Mouse (Mus musculus) hindbrain, embryonic 12.5 days (tissue): Measurements from ENCODE around the gene Ripk4. TPM values are rescaled to one million over a fixed set of nuclear protein-coding genes. Genes with fewer than 3 reads are reported as not detected.

Experiments
- ATAC-seq: fragments of 200-750 bp; cut with Nextera tagmentation; 2 replicates; pipeline ENCODE4 v1.8.0; 2017; ENCODE audit warnings: moderate TSS enrichment; ENCODE audit not compliant: low FRiP score
- H3K27ac ChIP-seq: fragments of 300-500 bp; sonication (generic); 2 replicates; pipeline ENCODE4 v1.5.1; 2016; ENCODE audit warnings: mild to moderate bottlenecking
- H3K27me3 ChIP-seq: fragments of 300-500 bp; sonication (generic); 2 replicates; pipeline ENCODE4 v1.6.1; 2016; ENCODE audit warnings: mild to moderate bottlenecking
- H3K36me3 ChIP-seq: fragments of 300-500 bp; sonication (generic); 2 replicates; pipeline ENCODE4 v1.6.1; 2016; ENCODE audit warnings: mild to moderate bottlenecking
- H3K4me1 ChIP-seq: fragments of 300-500 bp; sonication (generic); 2 replicates; pipeline ENCODE4 v1.6.1; 2016
- H3K4me2 ChIP-seq: fragments of 300-500 bp; sonication (generic); replicated peaks from 2 replicates; pipeline ENCODE4 v1.6.1; 2016; ENCODE audit warnings: mild to moderate bottlenecking
- H3K4me3 ChIP-seq: fragments of 300-500 bp; sonication (generic); 2 replicates; pipeline ENCODE4 v1.5.1; 2016; ENCODE audit warnings: mild to moderate bottlenecking
- H3K9ac ChIP-seq: fragments of 300-500 bp; sonication (generic); 2 replicates; pipeline ENCODE4 v1.6.1; 2016; ENCODE audit warnings: mild to moderate bottlenecking, moderate library complexity
- H3K9me3 ChIP-seq: fragments of 300-500 bp; sonication (generic); replicated peaks from 2 replicates; pipeline ENCODE4 v1.6.1; 2016; ENCODE audit warnings: mild to moderate bottlenecking
- WGBS: fragments of 180-500 bp; shearing (Covaris S2); methylation state at CpG from one replicate; pipeline ENCODE4 v1.1.7; 2016; 5-methylcytosine and 5-hydroxymethylcytosine counted together
- polyA plus RNA-seq: library from polyadenylated mRNA; unstranded; fragments of >200 nt; fragmentation: Nextera tagmentation; extraction: Ambion mirVana; gene quantifications from 2 replicates; pipeline ENCODE4 v1.2.1, GENCODE M21; 2016

Gene Ripk4
- polyA plus RNA-seq, 1 experiment from 2014 or later, result 2.8 TPM

DNA sequence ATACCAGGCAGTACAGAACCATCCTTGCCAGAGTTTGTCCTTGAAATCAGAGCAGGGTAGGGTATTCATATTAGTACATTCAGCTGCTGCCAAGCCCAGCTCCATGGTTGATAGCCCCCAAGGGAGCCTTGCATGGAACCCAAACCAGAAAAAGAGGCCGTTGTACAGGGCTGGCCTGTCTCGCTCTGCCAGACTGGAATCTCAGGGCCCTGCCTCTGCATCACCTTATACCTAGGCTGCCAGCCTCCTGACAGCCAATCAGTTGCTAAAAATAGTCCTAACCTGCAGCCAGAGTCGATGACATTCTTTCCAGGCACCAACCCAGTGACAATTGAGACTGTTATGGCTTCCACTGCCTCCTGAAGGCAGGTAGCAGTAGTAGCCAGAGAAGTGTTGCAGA is 37.2 kb downstream of the Ripk4 start:
- H3K36me3 ChIP-seq, result no peaks in the 10 kb centered on the region
- 69% methylated on average over 3 of the region's 3 CpGs for WGBS
- H3K4me1 ChIP-seq, result no peaks in the 10 kb centered on the region
- no peak overlapping the region for H3K4me2 ChIP-seq
- no peak overlapping the region for H3K4me3 ChIP-seq
- no peaks in the 10 kb centered on the region for H3K9me3 ChIP-seq
- ATAC-seq, result no peak
- no peak overlapping the region for H3K27ac ChIP-seq
- H3K27me3 ChIP-seq, result no peaks in the 10 kb centered on the region
- no peak overlapping the region for H3K9ac ChIP-seq

DNA sequence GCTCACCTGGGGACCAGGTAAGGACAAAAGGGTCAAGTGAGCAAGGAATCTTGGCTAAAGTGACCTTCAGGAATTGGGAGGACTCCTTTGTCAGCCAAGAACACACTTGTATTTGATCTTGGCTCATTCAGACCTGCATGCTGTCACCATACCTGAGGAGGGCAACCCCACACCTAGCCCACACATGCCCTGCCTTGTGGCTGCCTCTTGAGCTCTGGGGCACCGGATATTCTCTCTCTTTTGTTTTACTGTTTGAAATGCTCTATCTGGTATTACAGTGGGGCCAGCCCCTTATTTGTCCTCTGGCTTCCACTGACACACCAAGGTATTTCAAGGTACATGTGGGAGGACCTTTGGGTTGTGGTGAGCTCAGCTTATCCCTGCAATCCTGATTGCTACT is 43.5 kb downstream of the Ripk4 start:
- Histone ChIP-seq H3K4me3 (no peak overlapping the region), H3K4me2 (no peak overlapping the region), H3K4me1 (no peaks in the 10 kb centered on the region), H3K9ac (no peak overlapping the region), H3K9me3 (no peaks in the 10 kb centered on the region), H3K27ac (no peak overlapping the region), H3K27me3 (no peaks in the 10 kb centered on the region), H3K36me3 (no peaks in the 10 kb centered on the region)
- 92% methylated on average over 1 of the region's 1 CpGs for WGBS
- ATAC-seq, result no peak

- no peak overlapping the region for H3K4me2 ChIP-seq
- ATAC-seq, result no peak
- no peaks in the 10 kb centered on the region for H3K4me1 ChIP-seq
- no peak overlapping the region for H3K9ac ChIP-seq
- no peak overlapping the region for H3K27ac ChIP-seq
- no peaks in the 10 kb centered on the region for H3K9me3 ChIP-seq
- H3K27me3 ChIP-seq, result no peaks in the 10 kb centered on the region
- no peaks in the 10 kb centered on the region for H3K36me3 ChIP-seq
- H3K4me3 ChIP-seq, result no peak overlapping the region
Measured at GRCm38 (mm10) chr16:97719392-97719983, 44.1 kb downstream of the Ripk4 start.

DNA sequence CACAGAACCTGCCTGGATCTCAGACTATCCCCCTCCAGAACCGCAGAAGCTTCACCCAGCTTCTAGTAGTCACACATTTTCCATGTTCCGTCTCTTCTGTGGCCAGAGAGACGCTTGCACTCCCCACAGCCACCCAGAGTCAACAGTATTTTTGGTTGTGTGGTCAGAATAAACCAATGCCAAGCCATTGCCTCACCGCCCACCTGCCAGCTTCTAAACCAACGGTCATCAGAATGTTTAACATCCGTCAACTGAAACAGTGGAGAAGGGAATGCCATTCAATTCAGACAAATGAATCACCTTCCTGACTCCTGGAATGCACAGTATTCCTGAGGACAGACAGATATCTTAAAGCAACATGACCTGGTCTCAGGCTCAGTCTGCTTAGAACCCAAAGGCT is 47.0 kb downstream of the Ripk4 start:
- Histone ChIP-seq H3K9me3 (no peaks in the 10 kb centered on the region), H3K27ac (no peak overlapping the region), H3K4me2 (no peak overlapping the region), H3K4me1 (no peaks in the 10 kb centered on the region), H3K4me3 (no peak overlapping the region), H3K27me3 (no peaks in the 10 kb centered on the region), H3K9ac (no peak overlapping the region), H3K36me3 (no peaks in the 10 kb centered on the region)
- no peak for ATAC-seq
- WGBS, result 83% methylated on average over 6 of the region's 6 CpGs

- Histone ChIP-seq H3K36me3 (no peaks in the 10 kb centered on the region), H3K4me1 (no peaks in the 10 kb centered on the region), H3K27ac (no peak overlapping the region), H3K4me2 (no peak overlapping the region), H3K9me3 (no peaks in the 10 kb centered on the region), H3K27me3 (no peaks in the 10 kb centered on the region), H3K4me3 (no peak overlapping the region), H3K9ac (no peak overlapping the region)
- ATAC-seq, result no peak
Measured at GRCm38 (mm10) chr16:97712129-97712528, 51.5 kb downstream of the Ripk4 start.

- 50% methylated on average over 1 of the region's 1 CpGs for WGBS
- no peaks in the 10 kb centered on the region for H3K36me3 ChIP-seq
- no peak overlapping the region for H3K4me3 ChIP-seq
- no peak for ATAC-seq
- H3K9me3 ChIP-seq, result no peaks in the 10 kb centered on the region
- H3K9ac ChIP-seq, result no peak overlapping the region
- no peak overlapping the region for H3K27ac ChIP-seq
- H3K27me3 ChIP-seq, result no peaks in the 10 kb centered on the region
- no peaks in the 10 kb centered on the region for H3K4me1 ChIP-seq
- no peak overlapping the region for H3K4me2 ChIP-seq
Measured at GRCm38 (mm10) chr16:97701871-97702270, 61.7 kb downstream of the Ripk4 start.

GRCm38 (mm10) chr16:97697769-97698168 is 65.8 kb downstream of the Ripk4 start:
- Histone ChIP-seq H3K9me3 (no peaks in the 10 kb centered on the region), H3K27ac (no peak overlapping the region), H3K4me2 (no peak overlapping the region), H3K4me3 (no peak overlapping the region), H3K9ac (no peak overlapping the region), H3K36me3 (no peaks in the 10 kb centered on the region), H3K4me1 (no peaks in the 10 kb centered on the region), H3K27me3 (no peaks in the 10 kb centered on the region)
- WGBS, result 32% methylated on average over 1 of the region's 1 CpGs
- no peak for ATAC-seq

DNA sequence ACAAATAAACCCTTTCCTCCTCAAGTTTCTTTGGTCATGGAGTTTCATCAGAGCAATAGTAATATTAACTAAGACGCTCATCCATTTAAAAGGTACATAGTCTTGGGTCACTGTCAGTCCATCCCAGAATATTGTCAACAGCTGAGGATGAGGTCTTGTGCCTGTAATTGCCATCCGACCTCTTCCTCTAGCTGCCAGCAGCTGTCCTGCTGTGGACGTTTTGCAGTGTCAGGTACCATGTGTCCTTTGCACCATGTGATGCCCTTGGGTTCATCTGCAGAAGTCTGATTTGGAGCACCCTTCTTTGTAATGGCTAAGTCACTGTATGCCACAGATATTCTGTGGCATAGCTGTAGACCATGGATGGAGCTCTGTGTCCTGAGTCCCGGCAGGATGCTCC is 67.9 kb downstream of the Ripk4 start:
- no peak for ATAC-seq

More for the DNA sequence above, 67.9 kb downstream of the Ripk4 start:
- no peaks in the 10 kb centered on the region for H3K27me3 ChIP-seq
- no peaks in the 10 kb centered on the region for H3K36me3 ChIP-seq
- no peak overlapping the region for H3K27ac ChIP-seq
- no peak overlapping the region for H3K4me2 ChIP-seq
- 81% methylated on average over 4 of the region's 4 CpGs for WGBS
- H3K4me3 ChIP-seq, result no peak overlapping the region
- H3K9me3 ChIP-seq, result no peaks in the 10 kb centered on the region
- no peak overlapping the region for H3K9ac ChIP-seq
- H3K4me1 ChIP-seq, result no peaks in the 10 kb centered on the region

Other genes starting within 250 kb of the Ripk4 start
- not detected in 2 replicates for gene Fam3b, start 249.0 kb downstream of the Ripk4 start, polyA plus RNA-seq
- 0.38 and 0.41 TPM in 2 replicates for gene Tmprss2, start 152.6 kb downstream of the Ripk4 start, polyA plus RNA-seq
- gene Prdm15, start 88.1 kb upstream of the Ripk4 start, polyA plus RNA-seq, result 15.3 and 17.7 TPM in 2 replicates
- gene C2cd2, start 198.8 kb upstream of the Ripk4 start, polyA plus RNA-seq, result 17.6 and 20.4 TPM in 2 replicates
- gene Zbtb21, start 198.8 kb upstream of the Ripk4 start, polyA plus RNA-seq, result 15.1 and 16.5 TPM in 2 replicates
- 17.0 and 17.2 TPM in 2 replicates for gene B230307C23Rik, start 233.5 kb upstream of the Ripk4 start, polyA plus RNA-seq